Mouse (Mus musculus) gastrocnemius, postnatal 36 days (tissue): ENCODE data around the gene Pdxdc1. TPM values are rescaled to one million over a fixed set of nuclear protein-coding genes. Genes with fewer than 3 reads are reported as not detected.
"Not testable (repeated sequence)": the region's sequence is repeated elsewhere in the genome, so short reads cannot be mapped to it uniquely, and the experiment has no call there.

Experiments
- DNase-seq, 2 experiments: peaks; one replicate each; pipeline ENCODE4 v3.0.0; 2022
- intact Hi-C: fragments of 180-260 bp; cut with DNase I; formaldehyde crosslinking; loops from one replicate; pipeline ENCODE4 v1.15.1; 2025
- long read RNA-seq, 2 experiments: library from polyadenylated mRNA; stranded (forward); transcript quantifications; one replicate each; pipeline ENCODE4 v2.0.0; 2021
- total RNA-seq, 2 experiments: library from RNA; stranded (reverse); gene quantifications; 2 replicates each; pipeline ENCODE4 v1.2.3; 2021

Pdxdc1 gene
- 10 to 100 TPM; 41.9 to 45.6 TPM for total RNA-seq
- long read RNA-seq, experiment 1, full-length matches to known transcripts = 1 of 10 reads
- long read RNA-seq, experiment 1, partial matches to known transcripts = 7 of 10 reads
- long read RNA-seq, experiment 1, other reads (novel, unspliced or antisense) = 2 of 10 reads
- long read RNA-seq, experiment 2, full-length matches to known transcripts = 7 of 18 reads
- long read RNA-seq, experiment 2, partial matches to known transcripts = 7 of 18 reads
- long read RNA-seq, experiment 2, other reads (novel, unspliced or antisense) = 4 of 18 reads

DNA sequence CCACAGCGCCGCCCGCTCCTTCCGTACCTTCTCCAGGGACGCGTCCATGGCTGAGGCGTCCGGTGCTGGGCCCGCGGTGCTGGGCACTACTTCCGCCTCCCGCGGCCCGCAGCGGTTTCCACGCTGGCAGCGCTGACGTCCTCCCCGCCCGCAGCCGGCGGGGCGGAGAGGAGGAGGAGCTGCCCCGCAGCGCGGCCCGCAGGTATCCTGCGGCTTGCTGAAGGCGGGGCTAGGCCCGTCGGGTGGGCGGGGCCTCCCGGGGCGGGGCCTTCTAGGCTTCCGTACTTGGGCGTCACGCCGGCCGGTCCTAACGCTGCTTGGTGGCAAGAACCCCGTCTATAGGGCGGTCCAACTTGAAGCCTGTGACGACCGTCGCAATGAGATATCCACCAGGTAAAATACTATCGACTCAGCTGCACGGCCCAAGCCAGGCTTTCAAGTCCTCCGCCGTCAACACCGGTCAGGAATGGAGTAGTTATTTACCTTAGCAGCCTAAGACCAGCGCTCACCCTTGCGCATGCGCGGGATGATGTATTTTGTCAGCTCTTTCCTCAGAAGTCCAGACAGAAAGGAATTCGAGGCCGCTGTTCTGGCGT, at the start of gene Pdxdc1, which contains the start of gene Mpv17l:
Gene Pdxdc1, minus strand, starts transcription at position 244 of the 596 bp plus-strand sequence.
Gene Mpv17l, plus strand, starts transcription at position 274 of the 596 bp plus-strand sequence.
- DNase-seq = peak; percentile 96 to 99
- intact Hi-C loops = loop anchor here (5.0 to 10.0 kb wide), 2 partner anchors 222 to 254 kb away; no protein-coding TSS in a partner anchor

DNA sequence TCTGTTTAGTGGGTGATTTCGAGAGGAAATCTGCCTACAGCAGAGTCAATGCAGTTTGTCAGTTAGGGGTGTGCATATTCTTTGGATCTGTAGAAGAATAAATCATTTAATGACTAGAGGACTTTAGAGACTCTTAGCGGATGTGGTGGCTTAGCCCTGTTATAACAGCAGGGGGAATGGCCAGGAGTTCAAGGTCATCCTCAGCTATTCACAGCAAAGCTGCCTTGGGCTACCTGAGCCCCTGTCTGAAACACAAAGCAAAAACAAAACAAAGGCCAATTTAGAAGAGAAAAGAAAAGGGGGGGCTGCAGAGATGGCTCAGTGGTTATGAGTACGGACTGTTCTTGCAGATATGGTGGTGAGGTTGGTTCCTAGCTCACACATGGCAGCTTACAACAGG, 48.3 kb upstream of the Pdxdc1 start:
- intact Hi-C loops = no loop called here
- no peak for DNase-seq

DNA sequence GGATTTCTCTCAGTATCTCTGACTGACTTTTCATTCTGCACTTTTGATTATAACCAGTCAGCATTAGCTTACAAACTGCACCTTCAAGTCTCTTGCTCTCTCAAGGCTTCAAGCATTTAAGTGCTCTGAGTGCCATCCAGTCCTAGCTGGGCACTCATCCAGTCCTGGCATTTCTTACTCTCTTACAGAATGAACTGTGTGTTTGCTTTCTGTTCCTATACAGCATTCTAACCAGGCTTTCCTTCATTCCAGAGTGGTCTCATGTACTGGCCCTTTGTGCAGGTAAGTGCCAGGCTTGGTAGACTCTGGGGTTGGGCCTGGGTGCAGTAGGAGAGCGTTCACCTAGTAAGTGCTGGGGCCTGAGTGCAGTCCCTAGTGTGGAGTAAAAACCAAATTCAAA, 43.4 kb upstream of the Pdxdc1 start:
- intact Hi-C loops = no loop called here
- no peak for DNase-seq

DNA sequence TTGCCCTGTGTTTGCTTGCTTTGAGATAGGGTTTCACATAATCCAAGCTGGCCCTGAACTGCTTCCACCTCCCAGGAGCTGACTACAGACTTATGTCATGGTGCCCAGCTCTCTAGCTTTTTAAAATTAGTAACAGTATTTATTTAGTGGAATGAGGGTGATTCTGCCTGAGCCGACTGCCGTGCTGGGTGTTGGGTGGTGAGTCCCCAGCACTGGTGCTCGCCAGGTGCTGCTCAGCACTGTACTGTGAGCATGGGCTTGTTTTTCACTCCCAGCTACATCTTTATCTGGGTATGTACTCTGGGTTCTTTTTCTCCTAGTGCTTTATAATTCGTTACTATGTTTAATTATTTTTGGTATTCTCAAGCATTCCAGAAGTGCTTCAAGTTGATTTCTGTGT, 42.2 kb upstream of the Pdxdc1 start:
- intact Hi-C loops = no loop called here
- DNase-seq = no peak

DNA sequence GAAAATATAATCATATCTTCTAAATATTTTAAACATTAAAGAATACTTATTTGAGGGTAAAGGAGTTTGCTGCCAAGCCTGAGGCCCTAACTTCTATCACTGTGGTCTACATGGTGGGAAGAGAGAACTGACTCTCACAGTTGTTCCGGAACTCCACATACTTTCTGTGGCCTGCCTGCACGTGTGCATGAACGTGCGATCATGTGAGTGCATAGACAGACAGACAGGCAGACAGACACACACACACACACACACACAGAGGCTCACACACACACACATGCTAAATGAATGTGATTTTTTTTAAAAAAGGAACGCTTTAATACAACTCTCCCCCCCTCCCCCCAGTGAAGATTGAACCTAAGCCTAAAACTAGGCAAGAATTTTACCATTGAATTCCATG, 41.8 kb upstream of the Pdxdc1 start:
- intact Hi-C loops = loop anchor here (5.0 kb wide), 1 partner anchor 58 kb away; no protein-coding TSS in a partner anchor
- no peak for DNase-seq

DNA sequence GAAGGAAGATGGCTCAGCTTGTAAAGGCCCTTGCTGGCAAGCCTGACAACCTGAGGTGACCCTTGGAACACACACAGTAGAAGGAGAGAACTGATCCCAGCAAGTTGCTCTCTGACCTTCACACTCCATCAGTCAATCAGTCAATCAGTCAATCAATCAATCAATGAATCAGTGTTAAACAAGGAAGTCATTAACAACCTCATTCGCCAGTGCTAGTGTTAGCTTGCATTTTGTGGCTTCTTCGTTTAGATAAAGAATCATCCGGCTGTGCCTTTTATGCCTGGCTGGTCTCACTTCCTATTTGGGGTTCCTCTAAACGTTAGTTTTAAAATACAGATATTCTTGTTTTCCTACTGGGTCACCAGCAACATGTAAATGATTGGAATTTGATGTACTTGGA, 41.2 kb upstream of the Pdxdc1 start:
- intact Hi-C loops = loop anchor here (5.0 kb wide), 1 partner anchor 58 kb away; no protein-coding TSS in a partner anchor
- no peak for DNase-seq

DNA sequence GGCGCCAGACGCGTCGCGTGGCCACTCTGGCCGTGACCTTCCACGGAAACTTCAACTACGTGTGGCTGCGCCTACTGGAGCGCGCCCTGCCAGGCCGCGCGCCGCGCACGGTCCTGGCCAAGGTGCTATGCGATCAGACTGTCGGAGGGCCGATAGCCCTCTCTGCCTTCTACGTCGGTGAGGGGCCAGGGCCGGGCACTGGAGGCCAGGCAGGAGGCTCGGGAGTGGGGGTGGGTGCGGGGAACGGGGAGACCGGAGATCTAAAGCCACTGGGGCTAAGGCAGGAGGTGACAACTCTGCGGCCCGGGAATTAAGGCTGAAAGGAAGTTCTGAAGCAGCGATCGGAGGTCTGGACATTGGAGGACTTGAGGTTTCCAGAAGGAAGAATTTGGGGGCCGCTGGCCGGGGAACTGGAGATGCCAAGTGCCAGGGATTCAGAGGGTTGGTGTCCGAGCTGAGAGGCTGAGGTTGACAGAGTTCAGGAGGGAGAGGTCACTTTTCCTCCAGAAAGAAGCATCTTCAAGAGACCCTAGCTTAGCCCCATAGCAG, 38.0 kb upstream of the Pdxdc1 start:
- intact Hi-C loops = loop anchor here (5.0 kb wide), 1 partner anchor 61 kb away; no protein-coding TSS in a partner anchor
- peak in 1 of 2 experiments; percentile 9 for DNase-seq

DNA sequence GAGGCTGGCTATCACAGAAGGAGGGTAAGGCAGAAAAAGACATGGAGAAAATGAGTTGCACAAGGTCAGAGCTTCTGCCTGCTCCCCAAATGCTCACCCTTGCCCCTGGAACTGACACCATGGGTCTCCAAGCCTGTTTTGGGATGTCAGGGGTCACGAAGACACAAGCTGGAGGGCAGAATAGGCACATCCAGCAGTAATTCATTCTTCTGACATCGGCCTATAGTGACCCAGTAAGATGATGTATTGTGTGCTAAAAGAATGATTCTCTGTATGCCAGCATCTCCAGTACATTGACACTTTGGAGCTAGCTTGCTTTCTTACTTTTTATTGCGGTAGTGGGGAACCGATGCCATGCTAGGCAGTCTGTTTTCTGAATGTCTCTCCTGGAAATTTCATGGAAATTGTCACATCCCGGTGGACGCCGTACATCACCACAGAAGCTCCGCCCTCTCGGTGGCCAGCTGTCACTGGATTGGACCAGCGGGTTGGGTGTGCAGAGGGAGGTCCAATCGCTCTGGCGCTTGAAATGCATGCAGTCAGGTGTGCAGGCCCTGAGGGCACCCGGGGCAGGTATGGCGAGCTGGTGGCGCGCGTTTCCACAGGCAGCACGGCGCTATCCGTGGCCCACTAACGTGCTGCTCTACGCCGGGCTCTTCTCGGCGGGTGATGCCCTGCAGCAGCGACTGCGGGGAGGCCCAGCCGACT, 37.4 kb upstream of the Pdxdc1 start:
- DNase-seq = peak in 1 of 2 experiments; percentile 31
- intact Hi-C loops = loop anchor here (5.0 kb wide), 1 partner anchor 62 kb away; no protein-coding TSS in a partner anchor

DNA sequence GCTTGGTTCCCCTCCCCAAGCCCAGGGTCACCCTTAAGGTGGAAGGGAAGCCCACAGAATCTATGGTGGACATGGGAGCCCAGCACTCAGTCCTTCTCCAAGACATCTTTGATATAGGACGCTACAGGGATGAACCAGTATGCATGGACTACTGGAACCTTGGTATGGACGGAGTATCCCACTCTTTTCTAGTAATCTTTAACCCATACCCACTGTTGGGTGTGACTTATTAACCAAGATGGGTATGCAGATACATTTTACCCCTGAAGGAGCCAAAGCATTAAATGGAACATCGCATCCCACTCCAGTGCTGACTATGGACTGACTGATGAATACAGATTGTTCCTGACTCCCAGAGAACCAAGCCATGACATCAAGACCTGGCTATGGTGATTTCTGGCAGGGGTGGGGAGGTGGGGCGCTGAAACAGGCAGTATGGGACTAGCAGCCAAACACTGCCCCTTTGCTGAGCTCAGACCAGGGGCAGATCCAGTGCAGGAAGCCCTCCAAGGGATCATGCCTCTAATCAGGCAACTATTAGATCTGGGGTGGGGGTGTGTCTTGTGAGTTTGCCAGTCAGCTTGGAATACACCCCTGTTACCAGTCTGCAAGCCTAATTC, 24.6 kb upstream of the Pdxdc1 start:
- no peak for DNase-seq
- intact Hi-C loops = no loop called here

DNA sequence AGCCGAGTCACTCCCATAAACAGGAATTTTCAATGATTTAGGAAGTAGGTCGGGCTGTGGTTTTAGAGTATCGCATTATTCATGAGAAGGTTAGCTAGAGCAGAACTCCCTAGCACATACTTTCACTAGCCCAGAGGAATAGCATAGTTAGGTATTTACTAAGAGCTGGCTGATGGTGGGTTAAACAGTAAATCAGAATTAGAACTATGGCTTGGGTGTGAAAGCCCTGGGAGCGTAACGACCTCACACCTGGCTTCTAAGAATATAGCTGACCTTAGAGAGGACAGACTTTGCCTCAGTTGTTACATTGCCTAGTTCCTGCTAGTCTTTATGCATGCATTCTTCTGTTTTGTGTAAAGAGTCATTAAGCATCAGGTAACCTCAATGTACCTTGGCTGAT, 20.0 kb upstream of the Pdxdc1 start:
- DNase-seq, intact Hi-C loops: not testable (repeated sequence)

DNA sequence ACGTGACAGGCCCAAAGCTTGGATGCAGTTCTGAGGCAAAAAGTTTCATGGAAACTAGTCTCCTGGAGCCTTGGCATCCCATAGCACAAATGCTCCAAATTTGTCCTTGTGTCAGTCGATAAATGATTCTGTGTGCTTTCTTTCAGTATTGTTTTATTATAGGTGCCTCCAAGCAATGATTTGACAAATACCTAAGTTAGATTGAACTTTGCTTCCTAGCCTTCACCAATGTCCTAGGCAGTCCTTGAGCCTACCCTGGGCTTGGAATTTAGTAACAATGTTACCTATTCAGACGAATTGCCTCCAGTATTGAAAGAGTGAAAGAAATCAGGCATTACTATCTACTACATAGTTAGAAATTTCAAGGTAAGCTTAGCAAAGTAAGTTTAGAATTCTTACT, 19.6 kb upstream of the Pdxdc1 start:
- intact Hi-C loops, DNase-seq: not testable (repeated sequence)

DNA sequence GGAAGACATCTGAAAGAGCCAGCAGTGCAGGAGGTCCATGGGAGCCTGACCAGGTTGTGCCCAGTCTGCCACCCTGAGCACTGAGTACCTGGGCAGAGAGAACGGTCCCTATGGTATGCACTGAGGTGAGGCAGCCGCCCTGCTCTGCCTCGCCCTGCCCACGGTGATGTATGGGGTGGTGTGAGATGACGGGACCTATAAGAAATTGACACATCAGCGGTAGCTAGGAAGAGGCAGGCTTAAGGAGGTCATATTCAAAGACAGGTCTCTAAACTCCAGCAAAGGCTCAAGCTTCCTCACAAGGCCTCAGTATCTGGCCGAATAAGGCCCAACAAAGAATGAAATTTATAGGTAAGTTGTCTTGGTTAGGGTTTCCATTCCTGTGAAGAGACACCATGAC, 18.9 kb upstream of the Pdxdc1 start:
- no peak for DNase-seq
- intact Hi-C loops = no loop called here

DNA sequence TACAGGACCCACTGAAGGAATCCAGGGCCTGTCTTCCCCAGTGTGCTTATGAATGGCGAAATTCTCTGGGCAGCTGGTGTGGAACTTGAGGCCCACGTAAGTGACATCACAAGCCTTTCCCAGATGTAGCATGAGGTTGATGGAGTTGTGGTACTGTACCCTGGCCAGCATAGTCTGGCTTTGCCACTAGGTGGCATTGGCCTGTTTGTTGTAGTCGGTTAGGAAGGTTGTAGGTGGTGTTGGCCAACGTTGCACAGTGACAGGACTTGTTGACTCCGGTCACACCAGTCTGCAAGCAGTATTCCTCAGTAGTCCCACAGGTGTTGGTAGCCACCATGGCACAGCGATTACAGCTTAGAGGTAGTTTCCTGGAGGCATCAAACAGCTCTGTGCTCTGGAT, 18.1 kb upstream of the Pdxdc1 start:
- DNase-seq = no peak
- intact Hi-C loops = no loop called here

DNA sequence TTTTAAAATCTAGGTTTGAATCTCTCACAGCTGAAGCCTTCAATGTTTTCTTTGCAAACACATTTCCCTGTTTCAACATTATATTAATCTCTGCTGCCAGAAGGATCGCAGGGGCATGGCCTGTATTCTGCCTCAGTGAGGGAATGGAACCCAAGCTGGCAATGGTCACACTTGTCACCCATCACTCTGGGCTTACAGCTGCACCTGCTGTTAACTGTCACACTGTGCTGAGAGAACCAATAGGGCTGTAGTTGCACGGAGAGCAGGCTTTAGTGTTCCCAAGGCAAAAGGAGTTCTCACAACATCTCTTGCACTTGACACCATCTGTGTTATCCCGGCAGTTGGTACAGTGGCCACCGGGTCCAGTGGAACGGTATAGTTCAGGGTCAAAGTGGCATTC, 17.2 kb upstream of the Pdxdc1 start:
- DNase-seq = no peak
- intact Hi-C loops = no loop called here

DNA sequence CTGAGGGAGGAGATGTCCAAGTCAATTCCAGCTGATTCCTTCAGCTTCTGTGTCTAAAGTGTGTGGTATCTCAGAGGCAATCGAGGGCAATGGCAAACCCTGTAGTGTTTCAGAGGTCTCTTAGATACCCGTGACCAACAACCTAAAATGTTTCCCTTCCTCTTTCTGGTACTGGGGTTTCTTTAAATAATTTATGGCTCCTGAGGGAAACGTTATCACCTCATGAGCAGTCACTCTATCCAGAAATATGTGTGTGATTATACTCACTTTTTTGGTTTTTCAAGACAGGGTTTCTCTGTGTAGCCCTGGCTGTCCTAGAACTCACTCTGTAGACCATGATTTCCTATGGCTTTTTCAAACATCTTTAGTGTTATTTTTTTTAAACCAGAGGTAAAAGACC, 4.4 kb upstream of the Pdxdc1 start:
- no peak for DNase-seq
- intact Hi-C loops = loop anchor here (10.0 kb wide), 1 partner anchor 218 kb away; no protein-coding TSS in a partner anchor

DNA sequence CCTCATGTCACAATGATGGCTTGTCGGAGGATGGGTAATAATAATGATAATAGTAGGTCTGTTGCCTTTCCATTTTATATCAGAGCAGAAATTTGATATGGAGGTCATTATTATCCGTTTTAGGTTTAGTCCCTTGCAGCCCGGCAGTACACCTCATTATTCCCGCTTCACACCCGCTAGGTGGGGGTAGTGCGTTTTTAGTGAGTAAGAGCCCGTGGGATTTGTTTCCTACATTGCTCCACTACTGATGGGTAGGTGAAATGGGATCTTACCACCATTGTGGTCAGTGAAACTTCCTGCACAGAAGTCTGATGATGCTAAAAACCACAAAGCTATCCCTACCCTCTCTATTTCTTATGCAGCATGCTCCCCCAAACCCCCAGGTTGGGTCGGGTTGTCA, 557 bp upstream of the Pdxdc1 start:
- DNase-seq = no peak
- intact Hi-C loops = loop anchor here (5.0 to 10.0 kb wide), 2 partner anchors 221 to 254 kb away; no protein-coding TSS in a partner anchor

DNA sequence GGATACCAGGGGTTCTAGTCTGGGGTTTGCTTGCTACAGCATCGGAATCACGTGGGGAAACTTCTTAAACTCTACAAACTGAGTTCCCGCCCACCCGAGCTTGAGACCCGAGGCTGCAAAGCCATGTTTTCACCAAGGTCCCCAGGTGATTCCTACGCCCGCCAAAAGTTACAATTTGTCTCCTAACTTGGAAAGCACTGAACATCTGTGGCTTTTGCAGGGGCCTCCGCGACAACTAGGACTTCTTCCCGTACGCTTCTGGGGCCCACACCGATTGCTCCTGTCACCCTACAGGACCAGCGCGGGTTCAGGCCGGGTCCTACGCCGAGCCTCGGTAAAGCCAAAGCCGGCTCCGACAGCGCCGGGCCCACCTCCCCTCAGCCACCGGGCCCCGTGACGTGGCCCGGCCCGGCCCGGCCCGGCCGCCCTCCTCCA, 517 bp downstream of the Pdxdc1 start:
- intact Hi-C loops = loop anchor here (5.0 to 10.0 kb wide), 2 partner anchors 222 to 255 kb away; no protein-coding TSS in a partner anchor
- no peak for DNase-seq

DNA sequence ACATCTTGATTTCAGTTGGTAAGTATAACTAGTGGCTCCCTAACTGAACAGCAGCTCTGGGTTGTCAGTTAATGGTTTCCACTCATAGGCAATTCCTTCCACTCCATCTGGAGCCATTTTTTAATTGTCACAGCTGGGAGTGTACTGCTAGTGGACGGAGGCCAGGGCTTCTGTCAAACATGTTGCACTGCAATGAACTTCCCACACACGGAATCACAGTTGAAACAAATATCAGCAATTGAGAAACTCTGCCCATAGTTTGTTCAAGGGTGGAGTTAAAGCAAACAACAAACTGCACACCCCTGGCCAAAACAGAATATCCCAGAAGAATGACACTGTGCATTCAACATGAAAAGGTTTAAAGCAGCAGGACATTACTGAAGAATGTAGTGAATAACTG, 4.0 kb downstream of the Pdxdc1 start:
- no peak for DNase-seq
- intact Hi-C loops = no loop called here

DNA sequence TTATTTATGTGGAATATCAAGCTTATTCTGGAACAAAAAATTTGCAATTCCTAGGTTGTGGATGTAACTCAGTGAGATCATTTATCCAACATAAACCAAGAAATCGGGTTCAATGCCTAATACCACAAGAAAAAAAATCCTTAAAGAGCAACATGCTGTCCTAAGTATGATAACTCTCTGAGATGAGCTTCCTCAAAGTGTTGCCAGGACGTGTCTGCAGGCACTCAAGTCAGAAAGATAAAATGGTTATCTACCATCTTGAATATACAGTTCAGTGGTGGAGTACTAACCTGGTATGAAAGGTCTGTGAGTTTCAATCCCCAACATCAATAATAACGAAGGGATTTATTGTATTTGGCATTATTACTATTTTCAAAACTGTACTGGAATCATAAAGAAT, 6.6 kb downstream of the Pdxdc1 start:
- intact Hi-C loops = no loop called here
- DNase-seq = no peak

DNA sequence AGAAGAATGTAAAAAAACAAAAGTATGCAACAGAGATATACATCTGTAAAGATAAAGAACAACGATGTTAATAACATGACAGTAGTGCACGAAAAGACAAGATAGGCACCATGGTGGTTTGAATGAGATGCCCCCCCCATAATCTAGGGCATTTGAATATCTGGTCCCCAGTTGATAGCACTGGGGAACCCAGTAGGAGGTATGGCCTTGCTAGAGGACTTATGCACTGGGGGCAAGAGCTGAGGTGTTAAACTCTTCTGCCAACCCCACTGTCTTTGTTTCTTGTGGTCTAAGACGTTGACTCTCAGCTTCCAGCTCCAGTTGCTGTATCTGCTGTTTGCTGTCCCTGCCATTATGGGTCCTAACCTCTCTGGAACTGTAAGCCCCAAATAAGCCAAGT, 7.2 kb downstream of the Pdxdc1 start:
- no peak for DNase-seq
- intact Hi-C loops = no loop called here
